Mouse (Mus musculus) embryonic facial prominence, embryonic 14.5 days (tissue): ENCODE results near the gene Ctsz. TPM values are rescaled to one million over a fixed set of nuclear protein-coding genes. Genes with fewer than 3 reads are reported as not detected.

Experiments
- ATAC-seq: fragments of 200-750 bp; cut with Nextera tagmentation; 2 replicates; pipeline ENCODE4 v1.8.0; 2017; ENCODE audit warnings: low read depth, moderate number of reproducible peaks, moderate TSS enrichment
- DNase-seq: peaks from one replicate; pipeline ENCODE4 v3.0.0-alpha.2; 2015; ENCODE audit warnings: low spot score
- H3K27ac ChIP-seq: fragments of 300-500 bp; sonication (generic); replicated peaks from 2 replicates; pipeline ENCODE4 v1.5.1; 2014; ENCODE audit warnings: low read depth, mild to moderate bottlenecking, low read length, moderate library complexity
- H3K27me3 ChIP-seq: fragments of 300-500 bp; sonication (generic); replicated peaks from 2 replicates; pipeline ENCODE4 v1.6.1; 2014; ENCODE audit warnings: low read length; ENCODE audit not compliant: control insufficient read depth, insufficient read depth
- H3K36me3 ChIP-seq: fragments of 300-500 bp; sonication (generic); 2 replicates; pipeline ENCODE4 v1.6.1; 2014; ENCODE audit warnings: low read length, mixed read lengths; ENCODE audit not compliant: control insufficient read depth, insufficient read depth
- H3K4me1 ChIP-seq: fragments of 300-500 bp; sonication (generic); 2 replicates; pipeline ENCODE4 v1.6.1; 2014; ENCODE audit warnings: antibody characterized with exemption, low read length; ENCODE audit not compliant: control insufficient read depth, insufficient read depth
- H3K4me2 ChIP-seq: fragments of 300-500 bp; sonication (generic); 2 replicates; pipeline ENCODE4 v1.6.1; 2014; ENCODE audit warnings: low read depth, mild to moderate bottlenecking, low read length, moderate library complexity, mixed read lengths
- H3K4me3 ChIP-seq: fragments of 300-500 bp; sonication (generic); 2 replicates; pipeline ENCODE4 v1.5.1; 2014; ENCODE audit warnings: low read depth, mild to moderate bottlenecking, low read length
- H3K9ac ChIP-seq: fragments of 300-500 bp; sonication (generic); 2 replicates; pipeline ENCODE4 v1.6.1; 2014; ENCODE audit warnings: low read depth, mild to moderate bottlenecking, low read length, moderate library complexity, mixed read lengths
- H3K9me3 ChIP-seq: fragments of 300-500 bp; sonication (generic); 2 replicates; pipeline ENCODE4 v1.6.1; 2016; ENCODE audit warnings: low read length; ENCODE audit not compliant: control insufficient read depth
- whole genome bisulfite sequencing: fragments of 180-500 bp; shearing (Covaris S2); extraction: QIAGEN DNeasy Blood & Tissue Kit; methylation state at CpG from one replicate; pipeline ENCODE4 v1.1.7; 2014; 5-methylcytosine and 5-hydroxymethylcytosine counted together
- polyA plus RNA-seq: library from polyadenylated mRNA; unstranded; fragments of >200 nt; fragmentation: Nextera tagmentation; extraction: Ambion mirVana; gene quantifications from 2 replicates; pipeline ENCODE4 v1.2.1, GENCODE M21; 2014

Gene Ctsz
- polyA plus RNA-seq, 1 experiment from 2014 or later, result 202 TPM

DNA sequence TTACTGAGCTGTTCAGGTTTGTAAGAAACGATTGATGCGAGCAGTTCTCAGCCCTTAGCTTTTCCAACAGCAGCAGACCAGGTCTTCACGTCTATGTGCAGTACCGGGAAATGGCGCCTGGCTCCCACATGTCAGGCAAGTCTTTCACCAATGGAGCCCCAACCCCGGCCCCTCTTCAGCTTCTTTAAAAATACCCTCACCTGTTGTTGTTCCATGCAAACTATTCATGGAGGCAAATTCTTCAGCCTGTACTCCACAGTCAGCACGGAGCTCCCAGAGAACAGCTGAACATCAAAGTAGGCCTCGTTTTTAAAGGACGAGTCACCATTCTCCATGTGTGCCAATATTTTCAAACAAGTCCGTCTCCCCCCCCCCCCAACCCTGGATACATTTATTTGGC, 42.2 kb downstream of the Ctsz start:
- Histone ChIP-seq H3K4me3 (no peak overlapping the region), H3K9ac (no peak overlapping the region), H3K4me2 (no peak overlapping the region), H3K9me3 (peaks cover 5% of the 10 kb centered on the region; the same call in 1 of the 2 replicates), H3K36me3 (no peaks in the 10 kb centered on the region), H3K27me3 (no peaks in the 10 kb centered on the region), H3K27ac (no peak overlapping the region), H3K4me1 (no peaks in the 10 kb centered on the region)
- ATAC-seq (peak; percentile 47; the same call in 1 of the 2 replicates), DNase-seq (peak; percentile 49)
- 78% methylated on average over 10 of the region's 10 CpGs for WGBS

DNA sequence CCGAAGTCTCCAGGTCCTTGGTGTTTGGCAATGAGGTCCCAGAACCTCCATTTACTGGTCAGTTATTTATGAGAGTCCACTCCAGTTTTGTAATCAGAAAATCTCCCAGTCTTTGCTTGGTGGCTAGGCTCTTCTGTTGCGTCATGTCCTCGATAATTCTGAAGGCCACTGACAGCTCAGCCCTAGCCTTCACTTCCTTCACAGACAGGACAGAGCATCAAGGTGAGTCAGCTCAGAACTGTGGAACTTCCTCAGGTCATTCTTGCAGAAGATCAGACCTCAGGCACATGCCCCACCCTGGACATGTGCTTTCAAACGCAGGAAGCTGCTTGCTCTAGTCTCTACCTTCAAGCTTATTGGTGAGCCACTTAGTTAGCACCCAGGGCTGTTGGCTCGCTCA, 45.5 kb downstream of the Ctsz start:
- Histone ChIP-seq H3K27me3 (no peaks in the 10 kb centered on the region), H3K4me1 (no peaks in the 10 kb centered on the region), H3K4me2 (no peak overlapping the region), H3K36me3 (no peaks in the 10 kb centered on the region), H3K27ac (no peak overlapping the region), H3K9ac (no peak overlapping the region), H3K4me3 (no peak overlapping the region), H3K9me3 (peaks cover 14% of the 10 kb centered on the region)
- DNase-seq, result no peak
- 81% methylated on average over 5 of the region's 5 CpGs for WGBS
- ATAC-seq, result no peak

DNA sequence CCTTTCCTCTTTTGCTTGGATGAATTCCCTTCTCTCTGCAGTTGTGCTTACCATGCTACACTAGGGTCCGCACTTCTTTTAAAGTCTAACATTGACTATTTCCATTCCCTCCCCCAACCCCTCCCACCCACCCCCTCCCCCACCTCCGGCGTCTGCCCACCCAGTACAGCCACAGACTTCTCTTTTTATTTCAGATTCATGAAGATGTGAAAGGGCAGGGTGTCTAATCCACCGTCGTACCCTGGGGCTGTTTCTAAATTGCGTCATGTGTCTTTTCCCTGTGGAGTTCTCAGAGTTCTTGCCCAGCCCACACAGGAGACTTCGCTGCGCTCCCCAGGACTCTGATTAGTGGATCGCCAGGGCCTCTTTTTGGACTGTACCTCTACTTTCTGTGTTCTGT, 46.3 kb downstream of the Ctsz start:
- H3K4me3 ChIP-seq, result no peak overlapping the region
- DNase-seq (no peak), ATAC-seq (no peak)
- H3K27ac ChIP-seq, result no peak overlapping the region
- no peak overlapping the region for H3K4me2 ChIP-seq
- no peaks in the 10 kb centered on the region for H3K27me3 ChIP-seq
- no peaks in the 10 kb centered on the region for H3K4me1 ChIP-seq
- H3K36me3 ChIP-seq, result no peaks in the 10 kb centered on the region
- H3K9me3 ChIP-seq, result peaks cover 14% of the 10 kb centered on the region
- WGBS, result 49% methylated on average over 9 of the region's 9 CpGs
- H3K9ac ChIP-seq, result no peak overlapping the region

DNA sequence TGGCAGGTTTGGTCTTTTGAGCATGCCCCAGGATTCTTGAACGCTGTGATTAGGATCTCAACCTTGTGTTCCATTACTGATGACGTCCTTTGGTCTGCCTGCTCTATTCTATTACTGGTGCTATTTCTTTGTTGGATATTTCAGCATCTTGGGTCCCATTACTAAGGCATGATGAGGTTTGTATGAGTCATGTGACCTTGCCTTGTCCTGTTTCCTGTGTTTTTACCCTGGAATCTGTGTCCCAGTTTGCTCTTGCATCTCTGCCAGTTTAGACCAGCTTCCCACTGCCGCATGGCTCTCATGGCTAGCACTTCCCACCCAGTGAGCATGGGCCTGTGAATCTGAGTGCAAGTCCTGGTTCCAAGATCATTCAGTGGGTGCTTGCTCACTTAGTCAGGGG, 46.9 kb downstream of the Ctsz start:
- no peak for DNase-seq
- ATAC-seq, result no peak
- 78% methylated on average over 3 of the region's 3 CpGs for WGBS
- H3K27ac ChIP-seq, result no peak overlapping the region
- no peak overlapping the region for H3K4me3 ChIP-seq
- H3K9me3 ChIP-seq, result peaks cover 14% of the 10 kb centered on the region
- H3K9ac ChIP-seq, result no peak overlapping the region
- H3K36me3 ChIP-seq, result no peaks in the 10 kb centered on the region
- H3K4me2 ChIP-seq, result no peak overlapping the region
- H3K4me1 ChIP-seq, result no peaks in the 10 kb centered on the region
- H3K27me3 ChIP-seq, result no peaks in the 10 kb centered on the region

DNA sequence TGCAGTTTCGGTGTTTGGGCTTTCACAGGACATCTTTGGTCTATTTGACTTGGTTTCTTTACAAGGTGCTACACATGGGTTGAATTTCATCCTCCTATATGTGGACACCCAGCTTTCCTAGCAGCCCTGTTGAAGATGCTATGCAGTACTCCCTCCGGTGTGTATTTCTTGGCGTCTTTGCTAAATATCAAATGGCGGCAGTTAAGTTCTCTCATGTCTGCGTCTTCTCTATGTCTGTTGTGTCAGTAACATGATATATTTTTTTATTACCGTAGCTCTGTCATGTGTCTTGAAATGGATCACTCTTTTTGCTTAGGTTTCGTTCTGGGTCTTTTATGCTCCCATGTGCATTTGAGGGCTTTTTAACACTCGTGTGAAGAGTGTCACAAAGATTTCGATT, 57.8 kb downstream of the Ctsz start:
- Histone ChIP-seq H3K9me3 (no peaks in the 10 kb centered on the region), H3K36me3 (no peaks in the 10 kb centered on the region), H3K9ac (no peak overlapping the region), H3K27ac (no peak overlapping the region), H3K27me3 (no peaks in the 10 kb centered on the region), H3K4me2 (no peak overlapping the region), H3K4me1 (no peaks in the 10 kb centered on the region), H3K4me3 (no peak overlapping the region)
- DNase-seq (no peak), ATAC-seq (no peak)
- WGBS, result 73% methylated on average over 9 of the region's 9 CpGs

Other genes starting within 250 kb of the Ctsz start
- 2,600 and 2,666 TPM in 2 replicates for gene Gnas, start 154.7 kb downstream of the Ctsz start, polyA plus RNA-seq
- gene Gm20721, start 92.3 kb downstream of the Ctsz start, polyA plus RNA-seq, result 15.1 and 18.1 TPM in 2 replicates
- gene Nelfcd, start 23.2 kb downstream of the Ctsz start, polyA plus RNA-seq, result 107 and 119 TPM in 2 replicates
- gene Tubb1, start 11.7 kb upstream of the Ctsz start, polyA plus RNA-seq, result 1.6 and 2.9 TPM in 2 replicates
- 834 and 939 TPM in 2 replicates for gene Atp5e, start 25.1 kb upstream of the Ctsz start, polyA plus RNA-seq
- 116 and 132 TPM in 2 replicates for gene Prelid3b, start 34.0 kb upstream of the Ctsz start, polyA plus RNA-seq
- not detected in 2 replicates for gene Zfp831, start 204.5 kb upstream of the Ctsz start, polyA plus RNA-seq